Mouse (Mus musculus): ENCODE measurements around the gene Ttll4. TPM values are rescaled to one million over a fixed set of nuclear protein-coding genes. Genes with fewer than 3 reads are reported as not detected.

The Ttll4 gene
- polyA plus RNA-seq, 1 experiment: 42.5 TPM

DNA sequence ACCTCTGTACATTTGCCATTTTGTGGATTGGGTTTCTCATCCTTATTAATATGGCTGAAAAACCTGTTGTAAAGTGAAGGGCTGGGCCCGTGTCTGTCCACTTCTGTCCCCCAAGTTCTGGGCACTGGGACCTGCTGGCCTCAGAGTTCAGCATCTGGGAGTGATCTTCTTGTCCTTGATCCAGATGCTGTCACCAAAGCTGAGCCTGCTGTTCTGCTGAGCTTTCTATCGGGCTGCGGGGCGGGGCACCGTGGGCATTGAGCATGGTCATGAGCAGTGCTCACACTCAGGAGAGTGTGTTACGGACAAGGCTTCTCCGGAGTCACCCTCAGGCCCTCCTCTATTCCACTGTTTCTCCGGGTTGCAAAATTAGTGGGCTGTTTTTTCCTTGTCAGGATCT lies 56.6 kb downstream of the Ttll4 start:
- no peak overlapping the region for H3K27ac ChIP-seq (ENCODE audit: insufficient read depth, low read length)
- TF ChIP-seq POLR2A (IDR thresholded peaks at IDR 0.05; ENCODE audit: low read depth, low read length): no peak
- TF ChIP-seq CTCF (IDR thresholded peaks at IDR 0.05; ENCODE audit: borderline replicate concordance, insufficient read depth, low read length): no peak
- no peaks in the 10 kb centered on the region for H3K4me1 ChIP-seq (ENCODE audit: control insufficient read depth, insufficient read depth, low read length)
- H3K4me3 ChIP-seq (ENCODE audit: insufficient read depth, low read length): no peak overlapping the region

GRCm38 (mm10) chr1:74719281-74719680 lies 57.7 kb downstream of the Ttll4 start:
- H3K4me3 ChIP-seq (ENCODE audit: insufficient read depth, low read length): no peak overlapping the region
- TF ChIP-seq CTCF (IDR thresholded peaks at IDR 0.05; ENCODE audit: borderline replicate concordance, insufficient read depth, low read length): no peak
- TF ChIP-seq POLR2A (IDR thresholded peaks at IDR 0.05; ENCODE audit: low read depth, low read length): no peak
- no peak overlapping the region for H3K27ac ChIP-seq (ENCODE audit: insufficient read depth, low read length)
- H3K4me1 ChIP-seq (ENCODE audit: control insufficient read depth, insufficient read depth, low read length): no peaks in the 10 kb centered on the region

DNA sequence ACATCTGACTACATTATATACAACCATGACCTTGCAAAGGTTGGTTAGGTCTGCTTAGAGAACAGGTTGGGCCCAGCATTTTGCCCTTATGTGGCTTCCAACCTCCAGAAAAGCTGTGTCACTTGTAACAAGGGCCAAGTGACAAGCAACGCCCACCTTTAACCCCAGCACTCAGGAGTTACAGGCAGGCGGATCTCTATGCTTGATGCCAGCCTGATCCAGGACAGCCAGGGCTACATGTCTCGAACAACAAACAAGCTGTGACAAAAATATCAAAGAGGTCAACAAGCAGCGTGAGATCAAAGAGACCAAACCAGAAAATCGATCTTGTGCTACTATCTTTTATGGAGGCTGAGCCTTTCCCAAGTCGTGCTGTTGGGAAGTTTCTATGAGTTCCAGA lies 60.1 kb downstream of the Ttll4 start:
- Histone ChIP-seq H3K27ac (ENCODE audit: insufficient read depth, low read length) (no peak overlapping the region), H3K4me3 (ENCODE audit: insufficient read depth, low read length) (no peak overlapping the region), H3K4me1 (ENCODE audit: control insufficient read depth, insufficient read depth, low read length) (peaks cover 2% of the 10 kb centered on the region; the same call in 1 of the 2 replicates)
- TF ChIP-seq CTCF (IDR thresholded peaks at IDR 0.05; ENCODE audit: borderline replicate concordance, insufficient read depth, low read length) (no peak), POLR2A (IDR thresholded peaks at IDR 0.05; ENCODE audit: low read depth, low read length) (no peak)

DNA sequence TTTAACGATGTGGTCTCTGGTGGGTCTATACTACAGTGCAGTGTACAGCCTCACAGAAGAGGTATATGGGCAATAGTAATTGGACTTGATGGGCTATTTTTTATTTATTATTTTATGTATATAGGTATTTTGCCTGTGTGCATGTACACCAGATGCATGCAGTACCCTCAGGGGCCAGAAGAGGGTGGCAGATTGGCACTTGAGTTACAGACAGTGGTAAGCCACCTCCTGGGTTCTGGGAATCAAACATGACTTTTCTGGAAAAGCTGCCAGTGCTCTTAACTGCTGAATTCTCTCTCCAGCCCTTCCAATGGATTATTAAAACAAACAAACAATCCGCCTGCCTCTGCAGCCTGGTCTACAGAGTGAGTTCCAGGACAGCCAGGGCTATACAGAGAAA lies 62.2 kb downstream of the Ttll4 start:
- H3K27ac ChIP-seq (ENCODE audit: insufficient read depth, low read length): no peak overlapping the region
- no peak overlapping the region for H3K4me3 ChIP-seq (ENCODE audit: insufficient read depth, low read length)
- TF ChIP-seq POLR2A (IDR thresholded peaks at IDR 0.05; ENCODE audit: low read depth, low read length) (no peak), CTCF (IDR thresholded peaks at IDR 0.05; ENCODE audit: borderline replicate concordance, insufficient read depth, low read length) (no peak)
- H3K4me1 ChIP-seq (ENCODE audit: control insufficient read depth, insufficient read depth, low read length): peaks cover 4% of the 10 kb centered on the region; the same call in 1 of the 2 replicates

GRCm38 (mm10) chr1:74726114-74726513 lies 64.6 kb downstream of the Ttll4 start:
- TF ChIP-seq POLR2A (IDR thresholded peaks at IDR 0.05; ENCODE audit: low read depth, low read length): no peak
- no peak overlapping the region for H3K27ac ChIP-seq (ENCODE audit: insufficient read depth, low read length)
- H3K4me1 ChIP-seq (ENCODE audit: control insufficient read depth, insufficient read depth, low read length): peaks cover 4% of the 10 kb centered on the region; the same call in 1 of the 2 replicates
- no peak overlapping the region for H3K4me3 ChIP-seq (ENCODE audit: insufficient read depth, low read length)

- no peak overlapping the region for H3K4me3 ChIP-seq (ENCODE audit: insufficient read depth, low read length)
- peaks cover 4% of the 10 kb centered on the region; the same call in 1 of the 2 replicates for H3K4me1 ChIP-seq (ENCODE audit: control insufficient read depth, insufficient read depth, low read length)
- H3K27ac ChIP-seq (ENCODE audit: insufficient read depth, low read length): no peak overlapping the region
- no peak for TF ChIP-seq CTCF (IDR thresholded peaks at IDR 0.05; ENCODE audit: borderline replicate concordance, insufficient read depth, low read length)
- no peak for TF ChIP-seq POLR2A (IDR thresholded peaks at IDR 0.05; ENCODE audit: low read depth, low read length)
Measured at GRCm38 (mm10) chr1:74726674-74727073, 65.1 kb downstream of the Ttll4 start.

GRCm38 (mm10) chr1:74728446-74728845 lies 66.9 kb downstream of the Ttll4 start:
- Histone ChIP-seq H3K27ac (ENCODE audit: insufficient read depth, low read length) (no peak overlapping the region), H3K4me1 (ENCODE audit: control insufficient read depth, insufficient read depth, low read length) (peaks cover 4% of the 10 kb centered on the region; the same call in 1 of the 2 replicates), H3K4me3 (ENCODE audit: insufficient read depth, low read length) (no peak overlapping the region)
- TF ChIP-seq POLR2A (IDR thresholded peaks at IDR 0.05; ENCODE audit: low read depth, low read length) (no peak), CTCF (IDR thresholded peaks at IDR 0.05; ENCODE audit: borderline replicate concordance, insufficient read depth, low read length) (no peak)

DNA sequence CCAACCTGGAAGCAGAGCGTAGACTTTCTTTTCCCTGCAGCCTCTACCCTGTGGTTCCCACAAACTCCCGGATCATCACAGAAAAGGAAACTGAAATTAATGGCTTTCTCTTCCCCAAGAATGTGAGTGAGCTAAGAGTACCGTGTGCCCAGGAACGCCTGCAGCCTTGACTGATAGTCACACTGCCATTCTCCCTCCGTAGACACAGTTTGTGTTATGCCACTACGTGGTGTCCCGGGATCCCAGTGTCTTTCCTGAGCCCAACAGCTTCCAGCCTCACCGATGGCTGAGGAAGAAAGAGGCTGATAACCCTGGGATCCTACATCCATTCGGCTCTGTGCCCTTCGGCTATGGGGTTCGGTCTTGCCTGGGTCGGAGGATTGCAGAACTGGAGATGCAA lies 75.4 kb downstream of the Ttll4 start:
- TF ChIP-seq POLR2A (IDR thresholded peaks at IDR 0.05; ENCODE audit: low read depth, low read length): no peak
- TF ChIP-seq CTCF (IDR thresholded peaks at IDR 0.05; ENCODE audit: borderline replicate concordance, insufficient read depth, low read length): no peak
- no peak overlapping the region for H3K4me3 ChIP-seq (ENCODE audit: insufficient read depth, low read length)
- no peak overlapping the region for H3K27ac ChIP-seq (ENCODE audit: insufficient read depth, low read length)
- no peaks in the 10 kb centered on the region for H3K4me1 ChIP-seq (ENCODE audit: control insufficient read depth, insufficient read depth, low read length)

- no peaks in the 10 kb centered on the region for H3K4me1 ChIP-seq (ENCODE audit: control insufficient read depth, insufficient read depth, low read length)
Measured at GRCm38 (mm10) chr1:74737500-74737899, 76.0 kb downstream of the Ttll4 start.

DNA sequence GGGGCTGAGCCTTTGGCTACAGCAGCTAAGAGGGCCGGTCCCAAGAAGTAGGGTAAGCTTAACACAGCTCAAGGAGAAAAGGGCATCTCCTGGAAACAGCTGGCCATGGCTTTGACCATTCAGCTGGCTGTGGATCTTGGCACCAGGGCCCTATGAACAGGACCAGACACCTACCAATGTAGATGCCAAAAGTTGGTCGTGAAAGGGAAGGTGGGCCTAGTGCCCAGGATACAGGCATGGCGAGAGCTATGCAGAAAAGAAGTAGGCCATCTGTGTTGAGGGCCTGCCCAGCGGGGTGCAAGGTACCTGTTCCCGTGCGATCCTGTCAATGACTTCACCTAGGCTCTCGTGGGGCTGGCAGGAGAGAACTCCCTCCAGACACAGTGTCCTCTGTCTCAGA lies 79.3 kb downstream of the Ttll4 start:
- H3K27ac ChIP-seq (ENCODE audit: insufficient read depth, low read length): no peak overlapping the region
- no peak for TF ChIP-seq POLR2A (IDR thresholded peaks at IDR 0.05; ENCODE audit: low read depth, low read length)
- TF ChIP-seq CTCF (IDR thresholded peaks at IDR 0.05; ENCODE audit: borderline replicate concordance, insufficient read depth, low read length): no peak
- 0 out of 2 replicates have a peak, but pooled peaks cover 3% of the 10 kb centered on the region for H3K4me1 ChIP-seq (ENCODE audit: control insufficient read depth, insufficient read depth, low read length)
- no peak overlapping the region for H3K4me3 ChIP-seq (ENCODE audit: insufficient read depth, low read length)

More at GRCm38 (mm10) chr1:74737500-74737899, 76.0 kb downstream of the Ttll4 start:
- Histone ChIP-seq H3K27ac (ENCODE audit: insufficient read depth, low read length) (no peak overlapping the region), H3K4me3 (ENCODE audit: insufficient read depth, low read length) (no peak overlapping the region)
- no peak for TF ChIP-seq POLR2A (IDR thresholded peaks at IDR 0.05; ENCODE audit: low read depth, low read length)
- no peak for TF ChIP-seq CTCF (IDR thresholded peaks at IDR 0.05; ENCODE audit: borderline replicate concordance, insufficient read depth, low read length)

GRCm38 (mm10) chr1:74747335-74747734 lies 85.8 kb downstream of the Ttll4 start:
- Histone ChIP-seq H3K4me1 (ENCODE audit: control insufficient read depth, insufficient read depth, low read length) (peaks cover 7% of the 10 kb centered on the region; the same call in 1 of the 2 replicates), H3K27ac (ENCODE audit: insufficient read depth, low read length) (no peak overlapping the region), H3K4me3 (ENCODE audit: insufficient read depth, low read length) (no peak overlapping the region)
- no peak for TF ChIP-seq POLR2A (IDR thresholded peaks at IDR 0.05; ENCODE audit: low read depth, low read length)
- no peak for TF ChIP-seq CTCF (IDR thresholded peaks at IDR 0.05; ENCODE audit: borderline replicate concordance, insufficient read depth, low read length)

Measured in embryonic fibroblast, embryonic 13.5 days (primary cell).